Mouse (Mus musculus) hindbrain, embryonic 11.5 days (tissue): ENCODE measurements around the gene Eif2b2. TPM values are rescaled to one million over a fixed set of nuclear protein-coding genes. Genes with fewer than 3 reads are reported as not detected.

Experiments
- ATAC-seq: fragments of 200-750 bp; cut with Nextera tagmentation; 2 replicates; pipeline ENCODE4 v1.8.0; 2017; ENCODE audit warnings: mild to moderate bottlenecking, moderate TSS enrichment, moderate library complexity; ENCODE audit not compliant: low FRiP score
- DNase-seq: peaks from one replicate; pipeline ENCODE4 v3.0.0-alpha.2; 2015; ENCODE audit warnings: low spot score
- H3K27ac ChIP-seq: fragments of 300-500 bp; sonication (generic); 2 replicates; pipeline ENCODE4 v1.5.1; 2014; ENCODE audit warnings: mild to moderate bottlenecking, low read depth, low read length
- H3K27me3 ChIP-seq: fragments of 300-500 bp; sonication (generic); 2 replicates; pipeline ENCODE4 v1.6.1; 2014; ENCODE audit warnings: mild to moderate bottlenecking, low read length, moderate library complexity, mixed read lengths; ENCODE audit not compliant: control insufficient read depth, insufficient read depth
- H3K36me3 ChIP-seq: fragments of 300-500 bp; sonication (generic); 2 replicates; pipeline ENCODE4 v1.6.1; 2014; ENCODE audit warnings: mild to moderate bottlenecking, low read length, moderate library complexity, mixed read lengths; ENCODE audit not compliant: control insufficient read depth, insufficient read depth
- H3K4me1 ChIP-seq: fragments of 300-500 bp; sonication (generic); replicated peaks from 2 replicates; pipeline ENCODE4 v1.6.1; 2014; ENCODE audit warnings: low read length, mixed read lengths; ENCODE audit not compliant: control insufficient read depth, insufficient read depth
- H3K4me2 ChIP-seq: fragments of 300-500 bp; sonication (generic); replicated peaks from 2 replicates; pipeline ENCODE4 v1.6.1; 2014; ENCODE audit warnings: mild to moderate bottlenecking, low read depth, low read length
- H3K4me3 ChIP-seq: fragments of 300-500 bp; sonication (generic); 2 replicates; pipeline ENCODE4 v1.5.1; 2014; ENCODE audit warnings: low read depth, low read length
- H3K9ac ChIP-seq: fragments of 300-500 bp; sonication (generic); 2 replicates; pipeline ENCODE4 v1.6.1; 2014; ENCODE audit warnings: low read depth, low read length
- H3K9me3 ChIP-seq: fragments of 300-500 bp; sonication (generic); 2 replicates; pipeline ENCODE4 v1.6.1; 2016; ENCODE audit warnings: low read length; ENCODE audit not compliant: control insufficient read depth
- WGBS: fragments of 180-500 bp; shearing (Covaris S2); extraction: QIAGEN DNeasy Blood & Tissue Kit; methylation state at CpG from one replicate; pipeline ENCODE4 v1.1.7; 2014; 5-methylcytosine and 5-hydroxymethylcytosine counted together
- polyA plus RNA-seq: library from polyadenylated mRNA; unstranded; fragments of >200 nt; fragmentation: Nextera tagmentation; extraction: Ambion mirVana; gene quantifications from 2 replicates; pipeline ENCODE4 v1.2.1, GENCODE M21; 2014

Eif2b2 gene
- polyA plus RNA-seq, 1 experiment from 2014 or later = 90.0 TPM

DNA sequence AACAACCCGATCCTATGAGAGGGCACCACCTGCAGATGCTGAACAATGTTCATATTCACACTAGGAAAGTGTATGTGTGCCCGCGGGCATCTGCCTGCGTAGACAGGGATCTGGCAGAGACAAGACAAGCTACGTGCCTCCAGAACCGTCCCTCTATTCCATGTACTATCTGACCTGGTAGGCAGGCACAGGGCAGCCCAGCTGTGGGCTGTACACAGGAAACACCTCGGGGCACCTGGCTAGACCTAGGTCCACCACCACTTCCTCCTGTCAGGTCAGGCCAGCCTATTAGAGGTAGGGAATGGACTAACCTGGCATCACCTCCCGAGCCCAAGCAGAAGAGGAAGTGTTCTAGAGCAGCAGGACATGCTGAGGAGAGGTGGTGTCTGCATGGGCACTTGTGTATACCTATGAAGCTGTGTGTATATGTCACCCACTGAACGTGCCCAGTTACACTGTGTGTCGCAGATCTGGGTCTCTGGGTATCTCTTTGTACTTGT lies 41.5 kb upstream of the Eif2b2 start, which contains the start of gene Pgf:
Gene Pgf, minus strand, starts transcription at position 51 of the 500 bp plus-strand sequence.
- 76% methylated on average over 10 of the region's 10 CpGs for whole genome bisulfite sequencing
- peak within 1 kb of the TSS; percentile 55 for H3K4me2 ChIP-seq
- no peaks in the 10 kb centered on the region for H3K36me3 ChIP-seq
- H3K27ac ChIP-seq = no peak within 1 kb of the TSS
- peaks cover 20% of the 10 kb centered on the region for H3K4me1 ChIP-seq
- peaks cover 7% of the 10 kb centered on the region for H3K27me3 ChIP-seq
- DNase-seq (no peak), ATAC-seq (no peak)
- H3K9me3 ChIP-seq = no peaks in the 10 kb centered on the region
- peak within 1 kb of the TSS; percentile 25 for H3K4me3 ChIP-seq
- peak within 1 kb of the TSS; percentile 36; the same call in 1 of the 2 replicates for H3K9ac ChIP-seq

- Histone ChIP-seq H3K27ac (no peak overlapping the region), H3K4me1 (peaks cover 20% of the 10 kb centered on the region)
Observed at GRCm38 (mm10) chr12:85178294-85178693, 41.0 kb upstream of the Eif2b2 start.

GRCm38 (mm10) chr12:85181475-85182344 lies 37.6 kb upstream of the Eif2b2 start:
- peak overlapping the region; percentile 38; the same call in 1 of the 2 replicates for H3K9ac ChIP-seq
- H3K4me3 ChIP-seq = no peak overlapping the region
- H3K27me3 ChIP-seq = peaks cover 7% of the 10 kb centered on the region
- ATAC-seq = peak; percentile 40; the same call in 1 of the 2 replicates
- peak overlapping the region; percentile 12; the same call in 1 of the 2 replicates for H3K4me2 ChIP-seq
- 27% methylated on average over 16 of the region's 17 CpGs for WGBS
- H3K9me3 ChIP-seq = no peaks in the 10 kb centered on the region
- DNase-seq = peak; percentile 25
- no peak overlapping the region for H3K27ac ChIP-seq
- H3K36me3 ChIP-seq = no peaks in the 10 kb centered on the region
- H3K4me1 ChIP-seq = peaks cover 11% of the 10 kb centered on the region

More at GRCm38 (mm10) chr12:85178294-85178693, 41.0 kb upstream of the Eif2b2 start:
- no peak overlapping the region for H3K9ac ChIP-seq
- DNase-seq = no peak
- peaks cover 7% of the 10 kb centered on the region for H3K27me3 ChIP-seq
- H3K4me3 ChIP-seq = no peak overlapping the region
- H3K36me3 ChIP-seq = no peaks in the 10 kb centered on the region
- no peak overlapping the region for H3K4me2 ChIP-seq
- no peaks in the 10 kb centered on the region for H3K9me3 ChIP-seq
- 65% methylated on average over 2 of the region's 2 CpGs for WGBS
- no peak for ATAC-seq

GRCm38 (mm10) chr12:85182345-85182643 lies 37.0 kb upstream of the Eif2b2 start:
- 4% methylated on average over 8 of the region's 8 CpGs for WGBS
- ATAC-seq = peak; percentile 81
- Histone ChIP-seq H3K9ac (peak overlapping the region; percentile 38; the same call in 1 of the 2 replicates), H3K36me3 (no peaks in the 10 kb centered on the region), H3K4me3 (no peak overlapping the region), H3K27ac (no peak overlapping the region), H3K4me1 (peaks cover 8% of the 10 kb centered on the region), H3K27me3 (peaks cover 7% of the 10 kb centered on the region), H3K4me2 (peak overlapping the region; percentile 12; the same call in 1 of the 2 replicates), H3K9me3 (no peaks in the 10 kb centered on the region)
- peak; percentile 69 for DNase-seq

GRCm38 (mm10) chr12:85182898-85183297 lies 36.4 kb upstream of the Eif2b2 start:
- Histone ChIP-seq H3K9ac (no peak overlapping the region), H3K27ac (no peak overlapping the region), H3K4me3 (no peak overlapping the region), H3K36me3 (no peaks in the 10 kb centered on the region), H3K4me1 (peaks cover 8% of the 10 kb centered on the region), H3K9me3 (no peaks in the 10 kb centered on the region), H3K4me2 (no peak overlapping the region), H3K27me3 (peaks cover 7% of the 10 kb centered on the region)
- WGBS = 59% methylated on average over 5 of the region's 5 CpGs
- DNase-seq = no peak
- no peak for ATAC-seq

DNA sequence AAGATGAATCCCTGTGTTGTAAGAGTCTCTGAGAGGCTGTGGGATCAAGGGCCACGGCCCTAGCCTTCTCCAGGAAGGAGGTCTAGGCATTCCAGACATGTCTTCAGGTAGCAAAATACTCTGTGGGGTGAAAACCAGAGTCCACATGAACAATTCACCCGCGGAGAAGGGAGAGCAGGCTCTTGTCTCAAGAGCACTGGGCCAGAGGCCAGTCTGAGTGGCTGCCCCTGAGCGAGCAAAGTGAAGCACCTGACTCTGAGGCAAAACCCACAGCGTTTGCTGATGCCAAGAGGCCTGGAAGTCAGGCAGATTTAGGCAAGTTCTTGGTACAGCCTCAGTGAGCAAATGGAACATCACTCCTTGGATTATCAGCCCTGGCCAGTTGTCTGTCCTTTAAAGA lies 35.2 kb upstream of the Eif2b2 start:
- Histone ChIP-seq H3K27me3 (peaks cover 7% of the 10 kb centered on the region), H3K27ac (no peak overlapping the region), H3K4me2 (no peak overlapping the region), H3K4me1 (peaks cover 8% of the 10 kb centered on the region), H3K9me3 (no peaks in the 10 kb centered on the region), H3K9ac (no peak overlapping the region), H3K4me3 (no peak overlapping the region), H3K36me3 (no peaks in the 10 kb centered on the region)
- DNase-seq (no peak), ATAC-seq (no peak)
- 62% methylated on average over 5 of the region's 5 CpGs for WGBS

DNA sequence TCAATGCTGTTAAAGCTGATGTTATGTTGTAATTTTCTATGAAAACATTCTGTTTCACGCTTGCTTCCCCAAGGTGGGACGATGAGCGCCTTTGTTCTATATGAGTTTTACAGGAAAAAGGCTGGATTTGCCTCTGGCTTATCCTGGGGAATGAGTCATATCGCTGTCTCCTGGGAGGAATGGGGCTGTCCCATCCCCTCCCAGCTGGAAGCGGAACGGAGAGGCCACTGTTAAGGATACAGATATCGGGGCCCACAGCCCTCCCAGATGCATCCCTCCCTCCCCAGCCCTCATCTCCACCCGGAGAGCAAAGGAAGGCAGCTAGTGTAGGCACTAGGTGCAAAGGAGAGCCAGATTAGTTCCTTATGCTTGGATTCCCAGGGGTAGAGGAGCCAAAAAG lies 33.5 kb upstream of the Eif2b2 start:
- Histone ChIP-seq H3K36me3 (no peaks in the 10 kb centered on the region), H3K4me2 (no peak overlapping the region), H3K4me1 (peaks cover 8% of the 10 kb centered on the region), H3K27me3 (peaks cover 7% of the 10 kb centered on the region), H3K4me3 (no peak overlapping the region), H3K27ac (no peak overlapping the region), H3K9ac (no peak overlapping the region), H3K9me3 (no peaks in the 10 kb centered on the region)
- ATAC-seq = no peak
- DNase-seq = no peak
- WGBS = 70% methylated on average over 8 of the region's 8 CpGs

GRCm38 (mm10) chr12:85186361-85186760 lies 32.9 kb upstream of the Eif2b2 start:
- Histone ChIP-seq H3K27ac (no peak overlapping the region), H3K36me3 (no peaks in the 10 kb centered on the region), H3K9me3 (no peaks in the 10 kb centered on the region), H3K4me2 (no peak overlapping the region), H3K4me1 (peaks cover 8% of the 10 kb centered on the region), H3K27me3 (peaks cover 7% of the 10 kb centered on the region), H3K4me3 (no peak overlapping the region), H3K9ac (no peak overlapping the region)
- no peak for ATAC-seq
- DNase-seq = no peak
- 82% methylated on average over 7 of the region's 7 CpGs for WGBS

DNA sequence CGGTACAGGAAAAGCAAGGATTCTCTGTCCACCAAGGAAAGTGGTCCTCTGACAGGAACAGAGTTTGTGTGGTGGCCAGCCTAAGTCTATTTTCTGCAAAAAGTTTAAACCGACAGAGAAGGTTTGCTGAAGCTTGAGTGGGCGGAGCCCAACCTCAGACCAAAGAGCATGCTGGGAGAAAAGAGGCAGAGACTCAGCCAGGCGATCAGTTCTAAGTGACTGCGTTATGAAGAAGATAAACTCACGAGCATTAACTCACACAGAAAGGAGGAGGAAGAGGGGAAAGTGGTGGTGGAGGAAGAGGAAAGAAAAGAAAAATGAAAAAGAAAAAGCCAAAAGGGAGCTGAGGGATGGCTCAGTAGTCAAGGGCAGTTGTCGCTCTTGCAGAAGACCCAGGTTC lies 29.0 kb upstream of the Eif2b2 start:
- Histone ChIP-seq H3K9me3 (no peaks in the 10 kb centered on the region), H3K36me3 (no peaks in the 10 kb centered on the region), H3K4me1 (0 out of 2 replicates have a peak, but pooled peaks cover 2% of the 10 kb centered on the region), H3K4me2 (no peak overlapping the region), H3K9ac (no peak overlapping the region), H3K4me3 (no peak overlapping the region), H3K27me3 (no peaks in the 10 kb centered on the region), H3K27ac (no peak overlapping the region)
- WGBS = 76% methylated on average over 7 of the region's 7 CpGs
- ATAC-seq = no peak
- DNase-seq = no peak
